Mouse (Mus musculus) leukemia stem cell, adult 10-12 weeks (primary cell): ENCODE data around the gene Tmem179b. TPM values are rescaled to one million over a fixed set of nuclear protein-coding genes. Genes with fewer than 3 reads are reported as not detected.

ENCODE experiments used
- polyA plus RNA-seq: library from polyadenylated mRNA; stranded (reverse); fragments of >175 nt; gene quantifications from 2 replicates; pipeline ENCODE4 v1.2.3, GENCODE M21; 2012; ENCODE audit warnings: low replicate concordance

Tmem179b gene
- polyA plus RNA-seq, 1 experiment = 19.3 TPM

Other genes starting within 250 kb of the Tmem179b start
- gene Slc22a8, start 183.2 kb downstream of the Tmem179b start, polyA plus RNA-seq = not detected in 2 replicates
- not detected in 2 replicates for gene Slc22a6, start 156.4 kb downstream of the Tmem179b start, polyA plus RNA-seq
- not detected in 2 replicates for gene Chrm1, start 110.7 kb downstream of the Tmem179b start, polyA plus RNA-seq
- gene Slc3a2, start 51.1 kb downstream of the Tmem179b start, polyA plus RNA-seq = 129 and 167 TPM in 2 replicates
- gene Wdr74, start 38.6 kb downstream of the Tmem179b start, polyA plus RNA-seq = 21.6 and 29.2 TPM in 2 replicates
- gene 1700092M07Rik, start 33.7 kb downstream of the Tmem179b start, polyA plus RNA-seq = not detected in 2 replicates
- gene Stx5a, start 33.1 kb downstream of the Tmem179b start, polyA plus RNA-seq = 17.5 and 22.6 TPM in 2 replicates
- 39.0 and 42.9 TPM in 2 replicates for gene Nxf1, start 17.4 kb downstream of the Tmem179b start, polyA plus RNA-seq
- gene Tmem223, start 3.5 kb downstream of the Tmem179b start, polyA plus RNA-seq = 69.6 and 147 TPM in 2 replicates
- 47.7 and 56.1 TPM in 2 replicates for gene Taf6l, start 11.9 kb upstream of the Tmem179b start, polyA plus RNA-seq
- gene Polr2g, start 24.1 kb upstream of the Tmem179b start, polyA plus RNA-seq = 4.5 and 17.9 TPM in 2 replicates
- gene Zbtb3, start 28.1 kb upstream of the Tmem179b start, polyA plus RNA-seq = 0.39 and 2.0 TPM in 2 replicates
- gene Ttc9c, start 44.9 kb upstream of the Tmem179b start, polyA plus RNA-seq = 4.0 and 4.6 TPM in 2 replicates
- 59.4 and 120 TPM in 2 replicates for gene Hnrnpul2, start 45.5 kb upstream of the Tmem179b start, polyA plus RNA-seq
- 40.3 and 101 TPM in 2 replicates for gene AC129217.1, start 55.3 kb upstream of the Tmem179b start, polyA plus RNA-seq
- 36.5 and 111 TPM in 2 replicates for gene Bscl2, start 63.0 kb upstream of the Tmem179b start, polyA plus RNA-seq
- gene Gng3, start 64.7 kb upstream of the Tmem179b start, polyA plus RNA-seq = not detected in 2 replicates
- 0.09 and 0.24 TPM in 2 replicates for gene Lrrn4cl, start 76.3 kb upstream of the Tmem179b start, polyA plus RNA-seq
- 78.0 and 79.9 TPM in 2 replicates for gene Ubxn1, start 97.0 kb upstream of the Tmem179b start, polyA plus RNA-seq
- gene Uqcc3, start 106.5 kb upstream of the Tmem179b start, polyA plus RNA-seq = 10.7 and 29.9 TPM in 2 replicates
- gene Lbhd1, start 109.3 kb upstream of the Tmem179b start, polyA plus RNA-seq = 1.7 TPM in 1 of 2 replicates, not detected in the other
- gene Gm49403, start 109.5 kb upstream of the Tmem179b start, polyA plus RNA-seq = not detected in 2 replicates
- 12.1 and 24.9 TPM in 2 replicates for gene 1810009A15Rik, start 114.4 kb upstream of the Tmem179b start, polyA plus RNA-seq
- gene Gm49416, start 114.5 kb upstream of the Tmem179b start, polyA plus RNA-seq = 0.92 and 16.1 TPM in 2 replicates
- gene Ints5, start 118.5 kb upstream of the Tmem179b start, polyA plus RNA-seq = 35.0 and 93.2 TPM in 2 replicates
- 35.8 and 36.8 TPM in 2 replicates for gene Ganab, start 123.6 kb upstream of the Tmem179b start, polyA plus RNA-seq
- gene B3gat3, start 145.9 kb upstream of the Tmem179b start, polyA plus RNA-seq = 110 and 144 TPM in 2 replicates
- 28.2 and 31.8 TPM in 2 replicates for gene Rom1, start 154.9 kb upstream of the Tmem179b start, polyA plus RNA-seq
- gene Eml3, start 155.1 kb upstream of the Tmem179b start, polyA plus RNA-seq = 92.9 and 101 TPM in 2 replicates
- gene Mta2, start 167.4 kb upstream of the Tmem179b start, polyA plus RNA-seq = 33.6 and 60.7 TPM in 2 replicates
- gene Tut1, start 179.4 kb upstream of the Tmem179b start, polyA plus RNA-seq = 41.2 and 58.4 TPM in 2 replicates
- gene Eef1g, start 192.6 kb upstream of the Tmem179b start, polyA plus RNA-seq = 34.0 and 130 TPM in 2 replicates
- gene Ahnak, start 214.8 kb upstream of the Tmem179b start, polyA plus RNA-seq = 6.4 and 8.8 TPM in 2 replicates